Mouse (Mus musculus) lung, embryonic 16.5 days (tissue): ENCODE measurements at regions not wholly inside any gene's neighbourhood (a gene's known extent, or its start where the extent isn't known, plus 50 kb on each side); places are given as distances from the start of the nearest gene placed in this dataset.
"Not testable (repeated sequence)": the region's sequence is repeated elsewhere in the genome, so short reads cannot be mapped to it uniquely, and the experiment has no call there.

Experiments used
- ATAC-seq: fragments of 200-750 bp; cut with Nextera tagmentation; 2 replicates; pipeline ENCODE4 v1.8.0; 2017; ENCODE audit warnings: low read depth, mild to moderate bottlenecking, moderate library complexity
- H3K27ac ChIP-seq: fragments of 300-500 bp; sonication (generic); 2 replicates; pipeline ENCODE4 v1.5.1; 2014; ENCODE audit warnings: mild to moderate bottlenecking, control low read depth, low read length
- H3K27me3 ChIP-seq: fragments of 300-500 bp; sonication (generic); 2 replicates; pipeline ENCODE4 v1.6.1; 2014; ENCODE audit warnings: low read depth, low read length, mixed read lengths; ENCODE audit not compliant: control insufficient read depth, insufficient read depth
- H3K36me3 ChIP-seq: fragments of 300-500 bp; sonication (generic); 2 replicates; pipeline ENCODE4 v1.6.1; 2014; ENCODE audit warnings: low read length; ENCODE audit not compliant: control insufficient read depth, insufficient read depth
- H3K4me1 ChIP-seq: fragments of 300-500 bp; sonication (generic); replicated peaks from 2 replicates; pipeline ENCODE4 v1.6.1; 2014; ENCODE audit warnings: low read length, mixed read lengths; ENCODE audit not compliant: control insufficient read depth, insufficient read depth
- H3K4me2 ChIP-seq: fragments of 300-500 bp; sonication (generic); 2 replicates; pipeline ENCODE4 v1.6.1; 2014; ENCODE audit warnings: low read depth, low read length, control low read depth
- H3K4me3 ChIP-seq: fragments of 300-500 bp; sonication (generic); 2 replicates; pipeline ENCODE4 v1.5.1; 2014; ENCODE audit warnings: mild to moderate bottlenecking, low read length, control low read depth
- H3K9ac ChIP-seq: fragments of 300-500 bp; sonication (generic); 2 replicates; pipeline ENCODE4 v1.6.1; 2014; ENCODE audit warnings: low read length, control low read depth
- H3K9me3 ChIP-seq: fragments of 300-500 bp; sonication (generic); 2 replicates; pipeline ENCODE4 v1.6.1; 2016; ENCODE audit warnings: low read length; ENCODE audit not compliant: control insufficient read depth
- WGBS: fragments of 180-500 bp; shearing (Covaris S2); extraction: QIAGEN DNeasy Blood & Tissue Kit; methylation state at CpG from one replicate; pipeline ENCODE4 v1.1.7; 2014; 5-methylcytosine and 5-hydroxymethylcytosine counted together

- 74% methylated on average over 1 of the region's 1 CpGs for WGBS
- Histone ChIP-seq H3K4me2 (no peak overlapping the region), H3K4me1 (no peaks in the 10 kb centered on the region), H3K36me3 (no peaks in the 10 kb centered on the region), H3K9me3 (no peaks in the 10 kb centered on the region), H3K27me3 (no peaks in the 10 kb centered on the region), H3K27ac (no peak overlapping the region), H3K4me3 (no peak overlapping the region), H3K9ac (no peak overlapping the region)
- ATAC-seq, result no peak
Measured at GRCm38 (mm10) chr13:7967886-7968285, 234.8 kb upstream of the Adarb2 start.

- no peak overlapping the region for H3K27ac ChIP-seq
- ATAC-seq, result no peak
- WGBS, result 73% methylated on average over 5 of the region's 5 CpGs
- H3K36me3 ChIP-seq, result no peaks in the 10 kb centered on the region
- no peaks in the 10 kb centered on the region for H3K4me1 ChIP-seq
- no peak overlapping the region for H3K9ac ChIP-seq
- H3K4me3 ChIP-seq, result no peak overlapping the region
- H3K4me2 ChIP-seq, result no peak overlapping the region
- no peaks in the 10 kb centered on the region for H3K9me3 ChIP-seq
- H3K27me3 ChIP-seq, result no peaks in the 10 kb centered on the region
Measured at GRCm38 (mm10) chr13:7994198-7994597, 208.5 kb upstream of the Adarb2 start.

- not testable (repeated sequence) for H3K36me3 ChIP-seq, H3K4me1 ChIP-seq, H3K4me3 ChIP-seq, H3K9ac ChIP-seq, H3K9me3 ChIP-seq, H3K27ac ChIP-seq, ATAC-seq, H3K4me2 ChIP-seq, H3K27me3 ChIP-seq
- WGBS, result 81% methylated on average over 4 of the region's 4 CpGs
Measured at GRCm38 (mm10) chr13:8030096-8030495, 172.6 kb upstream of the Adarb2 start.

- ATAC-seq, result no peak
- Histone ChIP-seq H3K4me1 (no peaks in the 10 kb centered on the region), H3K27me3 (no peaks in the 10 kb centered on the region), H3K27ac (no peak overlapping the region), H3K36me3 (no peaks in the 10 kb centered on the region), H3K4me3 (no peak overlapping the region), H3K4me2 (no peak overlapping the region), H3K9me3 (no peaks in the 10 kb centered on the region), H3K9ac (no peak overlapping the region)
- 75% methylated on average over 3 of the region's 3 CpGs for WGBS
Measured at GRCm38 (mm10) chr13:8050930-8051495, 151.7 kb upstream of the Adarb2 start.

GRCm38 (mm10) chr13:8056122-8056818 lies 146.4 kb upstream of the Adarb2 start:
- WGBS, result 86% methylated on average over 4 of the region's 4 CpGs
- no peak overlapping the region for H3K4me2 ChIP-seq
- no peaks in the 10 kb centered on the region for H3K9me3 ChIP-seq
- no peaks in the 10 kb centered on the region for H3K27me3 ChIP-seq
- no peak overlapping the region for H3K9ac ChIP-seq
- H3K4me1 ChIP-seq, result no peaks in the 10 kb centered on the region
- no peak for ATAC-seq
- H3K36me3 ChIP-seq, result no peaks in the 10 kb centered on the region
- no peak overlapping the region for H3K27ac ChIP-seq
- H3K4me3 ChIP-seq, result no peak overlapping the region

GRCm38 (mm10) chr13:8087154-8087553 lies 115.5 kb upstream of the Adarb2 start:
- Histone ChIP-seq H3K4me3 (no peak overlapping the region), H3K9ac (no peak overlapping the region), H3K27ac (no peak overlapping the region), H3K27me3 (no peaks in the 10 kb centered on the region), H3K36me3 (no peaks in the 10 kb centered on the region), H3K9me3 (no peaks in the 10 kb centered on the region), H3K4me2 (no peak overlapping the region), H3K4me1 (no peaks in the 10 kb centered on the region)
- WGBS, result 75% methylated on average over 2 of the region's 2 CpGs
- no peak for ATAC-seq

GRCm38 (mm10) chr13:8089519-8089918 lies 113.1 kb upstream of the Adarb2 start:
- H3K9ac ChIP-seq, result no peak overlapping the region
- H3K27ac ChIP-seq, result no peak overlapping the region
- no peak overlapping the region for H3K4me3 ChIP-seq
- WGBS, result 27% methylated on average over 4 of the region's 4 CpGs
- H3K36me3 ChIP-seq, result no peaks in the 10 kb centered on the region
- no peaks in the 10 kb centered on the region for H3K9me3 ChIP-seq
- no peak for ATAC-seq
- no peaks in the 10 kb centered on the region for H3K4me1 ChIP-seq
- no peak overlapping the region for H3K4me2 ChIP-seq
- no peaks in the 10 kb centered on the region for H3K27me3 ChIP-seq

GRCm38 (mm10) chr13:8108701-8109100 lies 94.0 kb upstream of the Adarb2 start:
- Histone ChIP-seq H3K4me2 (no peak overlapping the region), H3K9me3 (no peaks in the 10 kb centered on the region), H3K27me3 (no peaks in the 10 kb centered on the region), H3K9ac (no peak overlapping the region), H3K27ac (no peak overlapping the region), H3K36me3 (no peaks in the 10 kb centered on the region), H3K4me1 (no peaks in the 10 kb centered on the region), H3K4me3 (no peak overlapping the region)
- WGBS, result 21% methylated on average over 5 of the region's 5 CpGs
- ATAC-seq, result no peak

- Histone ChIP-seq H3K9ac (no peak overlapping the region), H3K9me3 (no peaks in the 10 kb centered on the region), H3K27me3 (no peaks in the 10 kb centered on the region), H3K4me1 (no peaks in the 10 kb centered on the region), H3K27ac (no peak overlapping the region), H3K4me3 (no peak overlapping the region), H3K36me3 (no peaks in the 10 kb centered on the region), H3K4me2 (no peak overlapping the region)
- 37% methylated on average over 1 of the region's 1 CpGs for WGBS
- ATAC-seq, result peak; percentile 67
Measured at GRCm38 (mm10) chr13:8112953-8113352, 89.7 kb upstream of the Adarb2 start.
